Mouse (Mus musculus) adrenal gland, adult 2 months (tissue): ENCODE measurements around the gene Dcpp3. TPM values are rescaled to one million over a fixed set of nuclear protein-coding genes. Genes with fewer than 3 reads are reported as not detected.
"Not testable (repeated sequence)": the region's sequence is repeated elsewhere in the genome, so short reads cannot be mapped to it uniquely, and the experiment has no call there.

Source experiments
- DNase-seq: peaks from one replicate; pipeline ENCODE4 v3.0.0; 2021
- long read RNA-seq: library from polyadenylated mRNA; stranded (forward); transcript quantifications from one replicate; pipeline ENCODE4 v2.0.0, GENCODE M21; 2021
- polyA plus RNA-seq: library from polyadenylated mRNA; depleted of rRNA; stranded (reverse); fragments of >200 nt; gene quantifications from 2 replicates; pipeline ENCODE4 v1.2.3, GENCODE M21; 2012; rRNA removed
- total RNA-seq, 2 experiments: library from RNA; stranded (reverse); gene quantifications; 2 replicates each; pipeline ENCODE4 v1.2.3; 2021

The Dcpp3 gene
- total RNA-seq (not detected), polyA plus RNA-seq (not detected in 2 replicates)
- long read RNA-seq = 0 reads

GRCm38 (mm10) chr17:23917158-23917557, at the start of gene Dcpp3:
Gene Dcpp3, plus strand, starts transcription at chr17:23917458.
- DNase-seq = not testable (repeated sequence)

DNA sequence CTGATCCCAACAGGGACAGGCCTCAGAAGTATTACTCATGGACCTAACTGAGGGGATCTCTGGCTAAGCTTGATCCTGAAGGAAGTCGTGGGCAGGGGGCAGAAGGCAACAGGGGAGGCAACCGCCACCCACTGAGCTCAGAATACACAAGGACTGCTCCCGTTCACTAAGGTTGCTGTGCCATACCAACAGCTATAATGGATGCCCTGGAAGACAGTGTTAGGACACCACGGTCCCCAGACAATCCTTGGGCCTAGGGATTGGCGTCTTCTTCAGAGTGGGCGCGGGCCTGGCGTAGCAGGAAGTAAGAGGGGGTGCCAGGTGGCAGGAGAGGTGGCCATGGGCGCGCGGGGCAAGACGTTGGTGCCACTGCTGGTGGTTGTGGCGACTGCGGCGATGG, 49.5 kb upstream of the Dcpp3 start, which contains the start of gene Prss21:
Gene Prss21 (plus strand): TSS at position 301 of the 400 bp plus-strand sequence.
- no peak for DNase-seq

GRCm38 (mm10) chr17:23868513-23868912, 48.7 kb upstream of the Dcpp3 start:
- DNase-seq = peak; percentile 35

GRCm38 (mm10) chr17:23873884-23874856, 43.1 kb upstream of the Dcpp3 start:
- DNase-seq = peak; percentile 40

- DNase-seq = no peak
Measured at GRCm38 (mm10) chr17:23876741-23877140, 40.5 kb upstream of the Dcpp3 start.

DNA sequence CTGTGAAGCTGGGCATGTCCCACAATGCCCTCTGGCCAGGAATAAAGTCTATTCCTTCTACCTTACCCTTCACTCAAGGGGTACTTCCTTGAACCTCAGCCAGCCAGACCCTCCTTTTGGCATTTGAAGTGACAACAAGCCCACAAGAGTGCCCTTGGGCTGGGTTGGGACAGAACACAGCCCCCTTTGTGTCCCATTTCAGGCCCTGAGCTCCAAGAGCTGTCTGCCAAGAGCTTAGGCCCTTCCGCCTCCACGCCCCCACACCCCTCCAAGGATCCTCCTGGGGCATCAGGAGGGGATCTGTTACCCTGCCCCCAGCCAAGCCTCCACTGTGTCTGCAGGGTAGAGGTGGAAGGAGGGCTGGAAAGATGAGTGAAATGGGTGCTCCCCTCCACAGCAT, 40.1 kb upstream of the Dcpp3 start:
- no peak for DNase-seq

DNA sequence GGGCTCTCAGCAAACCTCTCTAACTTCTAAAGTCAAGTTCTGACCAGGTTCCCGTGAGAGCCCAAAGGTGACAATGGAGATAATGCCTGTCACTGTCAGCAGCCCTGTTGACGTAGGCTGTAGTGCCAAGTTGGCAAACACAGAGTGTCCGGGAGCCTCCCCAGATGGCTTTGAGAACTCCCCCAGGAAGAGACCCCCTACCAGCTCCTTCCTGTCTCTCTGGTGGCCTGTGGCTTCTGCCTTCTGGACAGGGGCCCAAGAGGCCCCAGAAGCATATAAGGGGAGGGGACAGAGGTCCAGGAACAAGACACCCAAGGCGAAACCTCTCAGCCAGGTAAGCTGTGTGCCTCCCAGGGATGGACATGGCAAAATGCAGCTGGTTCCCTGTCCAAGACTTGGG, 36.7 kb upstream of the Dcpp3 start, which contains the start of the genes Dcpp1 and Dcpp2:
Gene Dcpp1 (plus strand): TSS at position 301 of the 400 bp plus-strand sequence.
Gene Dcpp2 (plus strand): TSS at position 305 of the 400 bp plus-strand sequence.
- not testable (repeated sequence) for DNase-seq

DNA sequence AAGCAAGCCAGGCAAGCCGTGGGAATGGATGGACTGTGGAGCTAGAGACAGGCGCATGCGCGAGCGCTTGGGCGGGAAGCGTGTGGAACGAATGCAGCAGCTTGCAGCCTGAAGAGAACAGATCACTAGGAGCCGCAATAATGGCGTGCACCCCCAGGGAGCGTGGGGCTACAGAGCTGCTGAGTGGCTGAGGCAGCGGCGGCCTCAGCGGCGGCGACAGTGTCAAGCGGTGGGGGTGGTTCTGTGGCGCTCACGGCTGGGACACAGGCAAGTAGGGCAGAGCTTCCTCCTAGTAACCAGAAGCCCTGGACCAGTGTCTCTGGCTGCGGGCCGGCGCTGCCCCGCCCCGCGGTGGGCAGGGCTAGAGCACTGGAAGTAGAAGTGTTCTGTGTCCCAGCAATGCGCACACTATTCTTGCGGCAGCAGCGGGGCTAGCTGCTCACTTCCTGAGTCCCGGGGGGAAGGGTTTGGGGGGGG, 7.3 kb downstream of the Dcpp3 start:
- DNase-seq = peak; percentile 96

- DNase-seq = peak; percentile 76
Measured at GRCm38 (mm10) chr17:23925090-23925493, 7.8 kb downstream of the Dcpp3 start.

DNA sequence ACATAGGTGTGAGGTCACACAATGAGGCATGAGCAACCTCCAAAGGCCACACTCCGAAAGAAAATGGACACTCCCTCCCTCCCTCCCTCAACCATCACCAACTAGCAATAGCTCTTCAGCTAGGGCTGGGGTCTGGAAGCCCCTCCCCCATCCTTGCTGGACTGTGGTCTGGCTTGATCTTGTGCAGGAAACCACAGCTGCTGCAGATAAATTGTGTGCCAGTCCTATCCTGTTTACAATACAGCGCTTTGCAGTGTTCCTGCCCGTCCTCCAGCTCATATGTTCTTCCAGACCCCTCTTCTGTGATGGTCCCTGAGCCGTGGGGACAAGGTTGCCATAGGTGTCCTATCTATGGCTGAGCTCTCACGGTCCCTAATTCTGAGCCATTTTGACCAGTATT, 13.9 kb downstream of the Dcpp3 start:
- DNase-seq = no peak

- DNase-seq = no peak
Measured at GRCm38 (mm10) chr17:23941372-23941771, 24.1 kb downstream of the Dcpp3 start, which contains the start of gene Sbp. Gene Sbp, plus strand, starts transcription at chr17:23941672.

- not testable (repeated sequence) for DNase-seq
Measured at GRCm38 (mm10) chr17:23947486-23947885, 30.2 kb downstream of the Dcpp3 start.

- DNase-seq = no peak
Measured at GRCm38 (mm10) chr17:23949068-23949467, 31.8 kb downstream of the Dcpp3 start.

GRCm38 (mm10) chr17:23950828-23951227, 33.6 kb downstream of the Dcpp3 start:
- not testable (repeated sequence) for DNase-seq

DNA sequence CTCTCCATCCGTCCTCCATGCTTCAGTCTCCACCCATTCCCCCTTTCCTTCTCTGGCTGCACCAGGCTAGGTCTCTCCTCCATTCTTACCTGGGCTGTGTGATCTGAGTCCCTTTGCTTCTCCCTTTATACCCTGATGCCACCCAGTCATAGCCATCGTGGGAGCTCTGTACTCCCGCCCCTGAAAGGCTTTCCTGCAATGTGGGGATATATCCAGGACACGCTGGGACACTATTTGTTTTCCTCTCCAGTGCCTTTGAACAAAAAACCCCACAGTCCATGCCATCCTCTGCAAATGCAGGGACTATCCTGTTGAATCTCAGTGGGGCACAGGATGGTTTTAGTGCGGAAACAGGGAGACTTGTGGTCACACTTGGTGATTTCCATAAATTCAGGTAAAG, 37.9 kb downstream of the Dcpp3 start, which contains the start of gene Sbpl:
Gene Sbpl (minus strand): TSS at position 101 of the 400 bp plus-strand sequence.
- DNase-seq = no peak

GRCm38 (mm10) chr17:23960084-23960738, 43.0 kb downstream of the Dcpp3 start:
- peak; percentile 76 for DNase-seq

DNA sequence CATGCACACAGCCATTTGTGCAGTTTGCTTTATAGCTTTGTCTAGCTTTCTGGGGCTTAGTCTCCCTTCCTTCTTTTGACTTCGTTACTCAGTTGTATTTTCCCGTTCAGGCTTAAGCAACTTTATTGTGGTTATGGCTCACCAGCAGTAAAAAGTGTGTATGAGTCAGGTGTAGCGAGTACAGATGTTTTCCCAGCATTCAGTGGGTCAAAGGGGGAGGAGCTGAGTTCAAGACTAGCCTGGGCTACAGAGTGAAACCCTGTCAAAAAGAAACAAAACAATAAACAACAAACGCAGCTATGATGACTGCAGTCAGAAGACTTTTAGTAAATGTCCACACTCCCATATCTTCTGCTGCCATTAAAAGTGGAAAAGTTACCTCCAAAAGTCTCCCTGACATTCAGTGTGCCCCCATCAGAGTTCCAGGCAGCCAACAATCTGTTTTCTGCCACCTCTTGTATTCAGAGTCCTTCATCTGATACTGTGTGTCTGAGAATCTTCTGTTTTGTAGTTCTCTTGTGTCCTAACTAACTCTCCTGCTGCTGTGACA, 44.4 kb downstream of the Dcpp3 start:
- no peak for DNase-seq

DNA sequence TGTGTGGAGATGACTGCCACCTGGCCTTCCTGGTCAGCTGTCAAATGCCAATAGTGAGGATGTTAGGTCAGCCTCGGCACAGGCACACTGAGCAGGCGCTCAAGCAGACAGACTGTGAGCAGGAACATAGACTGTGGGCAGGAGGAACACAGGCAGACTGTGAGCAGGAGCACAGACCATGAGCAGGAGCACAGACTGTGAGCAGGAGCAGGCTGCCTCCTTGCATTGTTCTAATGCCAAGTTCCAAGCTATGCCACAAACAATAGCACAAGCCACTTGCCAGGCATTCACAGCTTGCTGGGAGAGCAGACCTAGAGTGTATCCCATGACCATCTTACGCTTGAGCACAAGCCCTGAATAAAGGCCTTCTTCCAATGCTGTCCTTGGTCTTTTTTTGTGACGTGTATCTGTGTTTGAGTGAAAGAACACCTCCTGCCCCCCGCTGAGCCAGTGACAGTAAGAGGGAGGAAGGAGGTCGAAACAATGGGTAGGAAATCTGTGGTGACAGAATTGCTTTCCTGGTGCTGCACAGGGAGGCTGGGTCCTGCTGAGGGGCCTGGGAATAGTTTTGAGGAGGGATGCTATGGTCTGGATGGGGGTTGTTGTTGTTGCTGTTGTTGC, 48.7 kb downstream of the Dcpp3 start:
- no peak for DNase-seq

- no peak for DNase-seq
Measured at GRCm38 (mm10) chr17:23966658-23967401, 49.6 kb downstream of the Dcpp3 start.

DNA sequence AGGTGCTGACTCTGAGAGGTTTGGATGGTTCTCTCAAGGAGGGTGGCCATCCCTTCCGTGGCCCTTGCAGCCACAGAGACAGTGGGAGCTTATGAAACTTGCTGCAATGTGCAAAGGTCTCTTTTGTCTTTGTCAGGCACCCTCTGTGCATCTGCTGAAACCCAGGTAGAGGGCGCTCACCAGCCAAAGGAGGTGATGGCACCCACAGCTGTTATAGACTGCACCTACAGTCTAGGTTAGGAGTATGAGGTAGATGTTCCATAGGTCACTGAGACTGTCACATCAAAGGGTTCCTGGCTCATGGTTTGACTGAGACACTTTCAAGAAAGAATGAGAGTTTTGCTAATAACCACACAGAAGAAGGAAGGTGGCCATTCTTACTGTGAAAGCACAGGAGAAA, 51.5 kb downstream of the Dcpp3 start:
- DNase-seq = no peak
